Mouse (Mus musculus) G1E (cell line): ENCODE measurements at regions not wholly inside any gene's neighbourhood (a gene's known extent, or its start where the extent isn't known, plus 50 kb on each side); places are given as distances from the start of the nearest gene placed in this dataset.

Source experiments
- ATAC-seq: 2 replicates; pipeline ENCODE4 v1.8.0; 2016; ENCODE audit warnings: mild to moderate bottlenecking; ENCODE audit not compliant: insufficient number of reproducible peaks, poor library complexity, low FRiP score, severe bottlenecking; ENCODE audit errors: extremely low read depth
- DNase-seq: peaks from one replicate; pipeline ENCODE4 v3.0.0; 2012; ENCODE audit warnings: low spot score
- H3K27me3 ChIP-seq: 2 replicates; pipeline ENCODE4 v1.6.1; 2012; ENCODE audit warnings: mild to moderate bottlenecking, low read length, inconsistent platforms; ENCODE audit not compliant: insufficient read depth
- H3K36me3 ChIP-seq: replicated peaks from 2 replicates; pipeline ENCODE3; 2012; ENCODE audit warnings: mild to moderate bottlenecking, inconsistent platforms
- H3K4me1 ChIP-seq: 2 replicates; pipeline ENCODE4 v1.6.1; 2012; ENCODE audit warnings: low read depth, low read length, inconsistent platforms, mixed read lengths; ENCODE audit not compliant: insufficient read depth
- H3K4me3 ChIP-seq: 2 replicates; pipeline ENCODE4 v1.5.1; 2012; ENCODE audit warnings: low read depth, mild to moderate bottlenecking, inconsistent platforms, low read length, moderate library complexity, mixed read lengths
- H3K9me3 ChIP-seq: replicated peaks from 2 replicates; pipeline ENCODE4 v1.6.1; 2012; ENCODE audit warnings: inconsistent platforms
- CTCF ChIP-seq: IDR thresholded peaks from 2 replicates; pipeline ENCODE4 v1.5.1; 2012; ENCODE audit warnings: low read depth, low read length, inconsistent platforms, mixed read lengths
- GATA1 ChIP-seq: IDR thresholded peaks from 2 replicates; pipeline ENCODE4 v1.6.1; 2012; ENCODE audit warnings: borderline replicate concordance, low read length, inconsistent platforms, mixed read lengths
- GATA2 ChIP-seq: IDR thresholded peaks from 2 replicates; pipeline ENCODE4 v1.6.1; 2012; ENCODE audit warnings: low read depth, low read length, inconsistent platforms, borderline replicate concordance
- POLR2AphosphoS5 ChIP-seq: IDR thresholded peaks from 2 replicates; pipeline ENCODE4 v1.6.1; 2012; ENCODE audit warnings: low read depth, low read length, inconsistent platforms; ENCODE audit not compliant: insufficient replicate concordance
- TAL1 ChIP-seq: conservative IDR thresholded peaks from 2 replicates; pipeline ENCODE4 v1.6.1; 2012; ENCODE audit warnings: low read depth, low read length, inconsistent platforms, mixed read lengths

- H3K4me1 ChIP-seq = no peaks in the 10 kb centered on the region
- no peak for ATAC-seq
- no peaks in the 10 kb centered on the region for H3K27me3 ChIP-seq
- TF ChIP-seq POLR2AphosphoS5 (no peak), GATA2 (0 out of 2 replicates have a peak, but pooled peaks have one; percentile 24), CTCF (no peak), TAL1 (no peak), GATA1 (no peak)
- H3K4me3 ChIP-seq = no peak overlapping the region
- DNase-seq = no peak
- H3K9me3 ChIP-seq = peaks cover 68% of the 10 kb centered on the region
- no peaks in the 10 kb centered on the region for H3K36me3 ChIP-seq
Observed at GRCm38 (mm10) chr1:119108578-119108977, 55.2 kb upstream of the Gli2 start.

DNA sequence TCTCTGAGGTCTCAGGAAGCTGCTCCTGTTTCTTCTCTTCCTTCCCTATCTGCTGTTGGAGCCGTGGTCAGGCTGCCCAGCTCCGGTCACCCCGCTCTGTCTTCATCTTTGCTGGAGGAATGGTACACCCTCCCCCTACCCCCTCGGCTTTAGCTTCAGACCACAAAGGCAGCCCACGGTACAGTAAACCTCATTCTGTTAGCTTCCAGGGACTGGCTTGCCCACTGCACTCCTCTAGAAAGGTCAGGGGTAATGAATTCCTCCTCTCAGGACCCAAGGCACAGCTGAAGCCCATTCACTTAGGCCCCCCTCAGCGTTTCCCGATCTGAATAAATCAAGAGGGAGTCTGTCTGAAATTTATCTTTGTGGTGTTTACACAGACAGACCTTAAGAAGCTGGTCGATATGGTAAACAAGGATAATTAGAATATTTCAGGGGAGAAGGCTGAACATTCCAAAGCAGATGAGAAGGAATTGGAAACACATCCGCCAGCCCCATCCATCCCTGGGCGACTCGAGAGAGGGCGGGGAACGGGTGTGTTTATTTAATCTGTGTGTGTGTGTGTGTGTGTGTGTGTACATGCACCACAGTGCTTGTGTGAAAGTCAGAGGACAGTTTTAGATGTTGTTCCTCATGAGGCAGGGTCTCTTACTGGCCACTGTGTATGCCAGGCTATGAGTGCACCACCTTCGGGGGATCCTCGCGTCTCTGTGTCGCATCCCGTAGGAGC lies 53.0 kb upstream of the Gli2 start:
- ATAC-seq = no peak

More for the DNA sequence above, 53.0 kb upstream of the Gli2 start:
- no peak for DNase-seq
- peaks cover 72% of the 10 kb centered on the region for H3K9me3 ChIP-seq
- H3K4me3 ChIP-seq = no peak overlapping the region
- TF ChIP-seq GATA1 = no peak
- no peak for TF ChIP-seq GATA2
- no peak for TF ChIP-seq TAL1
- no peak for TF ChIP-seq POLR2AphosphoS5
- no peak for TF ChIP-seq CTCF
- no peaks in the 10 kb centered on the region for H3K4me1 ChIP-seq
- no peaks in the 10 kb centered on the region for H3K36me3 ChIP-seq
- no peaks in the 10 kb centered on the region for H3K27me3 ChIP-seq
